In the genomic region with DNA sequence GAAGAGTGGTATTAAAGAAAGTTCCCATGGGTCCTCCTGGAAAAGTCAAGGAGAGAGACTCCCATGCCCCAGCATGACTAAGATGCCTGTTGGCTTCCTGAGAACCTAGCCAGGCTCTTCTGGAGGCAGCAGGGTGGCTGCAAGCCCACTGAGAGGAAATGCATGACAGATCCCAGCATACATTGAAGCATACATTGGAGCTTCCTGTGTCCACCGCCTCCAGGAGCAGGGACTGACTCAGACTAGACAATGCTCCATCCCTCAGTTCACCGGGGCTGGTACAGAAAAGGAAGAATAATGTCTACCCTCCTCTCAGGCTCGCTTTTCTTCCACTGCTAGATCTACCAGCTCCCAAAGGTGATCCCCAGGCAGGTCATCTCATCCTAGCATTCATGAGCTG, we compare ENCODE assay signal across 20 mouse cellular contexts.
DNase-seq lines count a peak whose midpoint lies in the region; ATAC-seq and TF ChIP-seq lines count a peak whose summit lies in the region.
"Had no signal": no experiment of that assay in that cellular context is flagged by ENCODE, and none has a peak within 500 bp of the region (broad histone marks: within the 10 kb centered on the region; RNA-seq: fewer than 3 reads in every experiment).

No protein-coding gene starts in this region.

- WGBS in intestine, embryonic 16.5 days, result 81% methylated on average over 3 of the region's 3 CpGs
- 80% methylated on average over 3 of the region's 3 CpGs for WGBS in intestine, postnatal 0 days
- WGBS in limb, embryonic 10.5 days, result 90% methylated on average over 3 of the region's 3 CpGs
- WGBS in small intestine, adult 2 months, result 64% methylated on average over 3 of the region's 3 CpGs

- peak; percentile 27 for DNase-seq in limb, embryonic 10.5 days (ENCODE audit: low spot score)
- no peak for DNase-seq in urinary bladder, postnatal 25 days (ENCODE audit: low spot score)
- DNase-seq: adrenal gland, adult 2 months; adrenal gland, postnatal 14 days; cerebellum, adult 18-20 months; cerebellum, adult 9-10 months; cerebellum, postnatal 14 days; gastrocnemius, postnatal 25 days had no signal

- TF ChIP-seq CTCF in intestine, postnatal 0 days (IDR thresholded peaks at IDR 0.05; ENCODE audit: low read depth), result no peak
- TF ChIP-seq CTCF in small intestine, adult 2 months (IDR thresholded peaks at IDR 0.05; ENCODE audit: extremely low read depth, insufficient read length, insufficient replicate concordance, low read depth, low read length), result no peak

- no peaks in the 10 kb centered on the region for H3K36me3 ChIP-seq in intestine, embryonic 16.5 days (ENCODE audit: control insufficient read depth, insufficient read depth, low read length)
- no peaks in the 10 kb centered on the region for H3K36me3 ChIP-seq in intestine, postnatal 0 days (ENCODE audit: control insufficient read depth, insufficient read depth)
- H3K36me3 ChIP-seq in megakaryocyte, embryonic 14.5 days (replicated peaks; ENCODE audit: low read length), result no peaks in the 10 kb centered on the region
- 0 out of 2 replicates have a peak, but pooled peaks cover 2% of the 10 kb centered on the region for H3K36me3 ChIP-seq in limb, embryonic 10.5 days
- H3K36me3 ChIP-seq in small intestine, adult 2 months (ENCODE audit: control insufficient read depth, insufficient read depth, low read length), result no peaks in the 10 kb centered on the region
- H3K36me3 ChIP-seq: forebrain, embryonic 10.5 days; heart, embryonic 13.5 days; hindbrain, embryonic 12.5 days; hindbrain, embryonic 15.5 days had no signal

- H3K4me3 ChIP-seq in intestine, embryonic 16.5 days (ENCODE audit: low read length), result no peak overlapping the region
- no peak overlapping the region for H3K4me3 ChIP-seq in intestine, postnatal 0 days (ENCODE audit: low read depth, low read length)
- H3K4me3 ChIP-seq in megakaryocyte, embryonic 14.5 days (replicated peaks), result peak overlapping the region; percentile 35
- H3K4me3 ChIP-seq in limb, embryonic 10.5 days, result no peak overlapping the region
- no peak overlapping the region for H3K4me3 ChIP-seq in small intestine, adult 2 months (ENCODE audit: low read depth, low read length)
- H3K4me3 ChIP-seq: forebrain, embryonic 10.5 days; forebrain, embryonic 13.5 days; heart, embryonic 13.5 days; hindbrain, embryonic 12.5 days; hindbrain, embryonic 15.5 days had no signal

- H3K27me3 ChIP-seq in intestine, embryonic 16.5 days (replicated peaks; ENCODE audit: control insufficient read depth, insufficient read depth, low read length), result no peaks in the 10 kb centered on the region
- no peaks in the 10 kb centered on the region for H3K27me3 ChIP-seq in intestine, postnatal 0 days (replicated peaks; ENCODE audit: control insufficient read depth, insufficient read depth, low read length)
- no peaks in the 10 kb centered on the region for H3K27me3 ChIP-seq in megakaryocyte, embryonic 14.5 days (replicated peaks)
- peaks cover 41% of the 10 kb centered on the region for H3K27me3 ChIP-seq in limb, embryonic 10.5 days (ENCODE audit: low read depth, poor library complexity, severe bottlenecking)
- H3K27me3 ChIP-seq in small intestine, adult 2 months (ENCODE audit: control insufficient read depth, insufficient read depth, low read length), result no peaks in the 10 kb centered on the region
- H3K27me3 ChIP-seq: forebrain, embryonic 13.5 days; hindbrain, embryonic 15.5 days had no signal

- H3K9ac ChIP-seq in intestine, embryonic 16.5 days (ENCODE audit: low read depth, low read length), result no peak overlapping the region
- no peak overlapping the region for H3K9ac ChIP-seq in intestine, postnatal 0 days (ENCODE audit: low read depth, low read length)
- H3K9ac ChIP-seq: forebrain, embryonic 13.5 days; heart, embryonic 13.5 days; hindbrain, embryonic 12.5 days; hindbrain, embryonic 15.5 days had no signal

- peaks cover 18% of the 10 kb centered on the region for H3K9me3 ChIP-seq in intestine, embryonic 16.5 days (ENCODE audit: control insufficient read depth, low read length)
- H3K9me3 ChIP-seq in intestine, postnatal 0 days (ENCODE audit: control insufficient read depth), result peaks cover 7% of the 10 kb centered on the region
- peaks cover 53% of the 10 kb centered on the region for H3K9me3 ChIP-seq in megakaryocyte, embryonic 14.5 days
- H3K9me3 ChIP-seq in limb, embryonic 10.5 days (replicated peaks), result peaks cover 10% of the 10 kb centered on the region
- H3K9me3 ChIP-seq: hindbrain, embryonic 15.5 days had no signal

- H3K4me1 ChIP-seq in intestine, embryonic 16.5 days (ENCODE audit: control insufficient read depth, insufficient read depth, low read length), result no peaks in the 10 kb centered on the region
- no peaks in the 10 kb centered on the region for H3K4me1 ChIP-seq in intestine, postnatal 0 days (replicated peaks; ENCODE audit: control insufficient read depth, insufficient read depth, low read length)
- no peaks in the 10 kb centered on the region for H3K4me1 ChIP-seq in megakaryocyte, embryonic 14.5 days
- peaks cover 38% of the 10 kb centered on the region for H3K4me1 ChIP-seq in limb, embryonic 10.5 days
- H3K4me1 ChIP-seq in small intestine, adult 2 months (ENCODE audit: control insufficient read depth, insufficient read depth, insufficient read length, low read length), result peaks cover 6% of the 10 kb centered on the region
- H3K4me1 ChIP-seq: forebrain, embryonic 13.5 days; hindbrain, embryonic 12.5 days; hindbrain, embryonic 15.5 days had no signal

- ATAC-seq in intestine, embryonic 16.5 days, result 0 out of 2 replicates have a peak, but pooled peaks have one; percentile 9
- no peak for ATAC-seq in intestine, postnatal 0 days
- ATAC-seq in megakaryocyte, adult 5-6 weeks (ENCODE audit: poor library complexity, severe bottlenecking), result no peak
- ATAC-seq: CD4-positive, CD25-positive, alpha-beta regulatory T cell, adult 4 months; forebrain, embryonic 13.5 days; forebrain, embryonic 16.5 days had no signal

- no peak overlapping the region for H3K4me2 ChIP-seq in intestine, embryonic 16.5 days (ENCODE audit: low read depth, low read length)
- H3K4me2 ChIP-seq in intestine, postnatal 0 days (replicated peaks; ENCODE audit: low read depth), result no peak overlapping the region
- H3K4me2 ChIP-seq: forebrain, embryonic 13.5 days; heart, embryonic 13.5 days; hindbrain, embryonic 12.5 days; hindbrain, embryonic 15.5 days had no signal

- no peak for TF ChIP-seq POLR2A in small intestine, adult 2 months (IDR thresholded peaks at IDR 0.05; ENCODE audit: low read depth, low read length)

- no peak overlapping the region for H3K27ac ChIP-seq in intestine, embryonic 16.5 days (ENCODE audit: low read length)
- H3K27ac ChIP-seq in intestine, postnatal 0 days (ENCODE audit: low read depth, low read length), result no peak overlapping the region
- peak overlapping the region; percentile 65 for H3K27ac ChIP-seq in limb, embryonic 10.5 days
- H3K27ac ChIP-seq in small intestine, adult 2 months (ENCODE audit: insufficient read depth, low read depth, low read length), result 0 out of 2 replicates have a peak overlapping the region, but pooled peaks have one; percentile 11
- H3K27ac ChIP-seq: forebrain, embryonic 10.5 days; forebrain, embryonic 13.5 days; heart, embryonic 13.5 days; hindbrain, embryonic 12.5 days; hindbrain, embryonic 15.5 days had no signal

Comparison
In these comparisons a context has a peak if more than half of its experiments do, and no peak if none do; other contexts are left out.
1. H3K27ac ChIP-seq: peak in limb, embryonic 10.5 days (single experiment) and small intestine, adult 2 months (single experiment); none in intestine, embryonic 16.5 days (single experiment) and intestine, postnatal 0 days (single experiment).